Mouse (Mus musculus): ENCODE measurements around the gene Rasa3. TPM values are rescaled to one million over a fixed set of nuclear protein-coding genes. Genes with fewer than 3 reads are reported as not detected.

Gene Rasa3
- polyA plus RNA-seq, 1 experiment from 2014 or later: 37.4 TPM

- H3K9me3 ChIP-seq (replicated peaks): no peaks in the 10 kb centered on the region
- no peak overlapping the region for H3K4me3 ChIP-seq (replicated peaks)
- H3K27me3 ChIP-seq: no peaks in the 10 kb centered on the region
- H3K9ac ChIP-seq: no peak overlapping the region
- 74% methylated on average over 10 of the region's 10 CpGs for WGBS
- H3K4me2 ChIP-seq (replicated peaks): no peak overlapping the region
- no peak for ATAC-seq (ENCODE audit: insufficient number of reproducible peaks, low FRiP score, low TSS enrichment, low read depth)
- H3K27ac ChIP-seq (replicated peaks): no peak overlapping the region
- H3K4me1 ChIP-seq: peaks cover 25% of the 10 kb centered on the region
- 0 out of 2 replicates have a peak, but pooled peaks cover 8% of the 10 kb centered on the region for H3K36me3 ChIP-seq
These were observed 47.9 kb downstream of the Rasa3 start for GRCm38 (mm10) chr8:13629351-13630090.

- Histone ChIP-seq H3K4me1 (peaks cover 39% of the 10 kb centered on the region), H3K36me3 (0 out of 2 replicates have a peak, but pooled peaks cover 8% of the 10 kb centered on the region), H3K9ac (no peak overlapping the region), H3K4me3 (replicated peaks) (no peak overlapping the region), H3K27me3 (no peaks in the 10 kb centered on the region), H3K9me3 (replicated peaks) (no peaks in the 10 kb centered on the region), H3K4me2 (replicated peaks) (no peak overlapping the region), H3K27ac (replicated peaks) (no peak overlapping the region)
- 93% methylated on average over 9 of the region's 9 CpGs for WGBS
- ATAC-seq (ENCODE audit: insufficient number of reproducible peaks, low FRiP score, low TSS enrichment, low read depth): no peak
These were observed 49.3 kb downstream of the Rasa3 start for GRCm38 (mm10) chr8:13628067-13628466.

- Histone ChIP-seq H3K9me3 (replicated peaks) (no peaks in the 10 kb centered on the region), H3K27me3 (no peaks in the 10 kb centered on the region), H3K4me3 (replicated peaks) (no peak overlapping the region), H3K4me2 (replicated peaks) (no peak overlapping the region), H3K36me3 (0 out of 2 replicates have a peak, but pooled peaks cover 8% of the 10 kb centered on the region), H3K4me1 (peaks cover 42% of the 10 kb centered on the region), H3K27ac (replicated peaks) (no peak overlapping the region), H3K9ac (no peak overlapping the region)
- 83% methylated on average over 5 of the region's 5 CpGs for WGBS
- ATAC-seq (ENCODE audit: insufficient number of reproducible peaks, low FRiP score, low TSS enrichment, low read depth): no peak
These were observed 49.8 kb downstream of the Rasa3 start for GRCm38 (mm10) chr8:13627591-13627990.

- Histone ChIP-seq H3K27me3 (no peaks in the 10 kb centered on the region), H3K4me3 (replicated peaks) (no peak overlapping the region), H3K27ac (replicated peaks) (no peak overlapping the region), H3K9me3 (replicated peaks) (no peaks in the 10 kb centered on the region), H3K4me2 (replicated peaks) (no peak overlapping the region), H3K36me3 (0 out of 2 replicates have a peak, but pooled peaks cover 8% of the 10 kb centered on the region), H3K4me1 (peaks cover 48% of the 10 kb centered on the region), H3K9ac (no peak overlapping the region)
- 87% methylated on average over 10 of the region's 10 CpGs for WGBS
- ATAC-seq (ENCODE audit: insufficient number of reproducible peaks, low FRiP score, low TSS enrichment, low read depth): no peak
These were observed 51.3 kb downstream of the Rasa3 start for GRCm38 (mm10) chr8:13626114-13626513.

GRCm38 (mm10) chr8:13625281-13625970, 52.0 kb downstream of the Rasa3 start:
- no peak overlapping the region for H3K9ac ChIP-seq
- H3K4me2 ChIP-seq (replicated peaks): no peak overlapping the region
- H3K27ac ChIP-seq (replicated peaks): peak overlapping the region; percentile 71
- 0 out of 2 replicates have a peak, but pooled peaks cover 8% of the 10 kb centered on the region for H3K36me3 ChIP-seq
- no peaks in the 10 kb centered on the region for H3K9me3 ChIP-seq (replicated peaks)
- ATAC-seq (ENCODE audit: insufficient number of reproducible peaks, low FRiP score, low TSS enrichment, low read depth): no peak
- H3K27me3 ChIP-seq: no peaks in the 10 kb centered on the region
- H3K4me1 ChIP-seq: peaks cover 45% of the 10 kb centered on the region
- H3K4me3 ChIP-seq (replicated peaks): no peak overlapping the region
- WGBS: 63% methylated on average over 5 of the region's 5 CpGs

- 18% methylated on average over 11 of the region's 11 CpGs for WGBS
- Histone ChIP-seq H3K4me3 (replicated peaks) (no peak overlapping the region), H3K27ac (replicated peaks) (peak overlapping the region; percentile 71), H3K27me3 (no peaks in the 10 kb centered on the region), H3K36me3 (0 out of 2 replicates have a peak, but pooled peaks cover 8% of the 10 kb centered on the region), H3K9ac (no peak overlapping the region), H3K9me3 (replicated peaks) (no peaks in the 10 kb centered on the region), H3K4me2 (replicated peaks) (no peak overlapping the region), H3K4me1 (peaks cover 43% of the 10 kb centered on the region)
- no peak for ATAC-seq (ENCODE audit: insufficient number of reproducible peaks, low FRiP score, low TSS enrichment, low read depth)
These were observed 52.5 kb downstream of the Rasa3 start for GRCm38 (mm10) chr8:13624863-13625262.

- 18% methylated on average over 10 of the region's 10 CpGs for WGBS
- Histone ChIP-seq H3K9me3 (replicated peaks) (no peaks in the 10 kb centered on the region), H3K4me3 (replicated peaks) (no peak overlapping the region), H3K27me3 (no peaks in the 10 kb centered on the region), H3K27ac (replicated peaks) (peak overlapping the region; percentile 71), H3K4me1 (peaks cover 42% of the 10 kb centered on the region), H3K4me2 (replicated peaks) (0 out of 2 replicates have a peak overlapping the region, but pooled peaks have one; percentile 11), H3K36me3 (0 out of 2 replicates have a peak, but pooled peaks cover 8% of the 10 kb centered on the region), H3K9ac (no peak overlapping the region)
- peak; percentile 76 for ATAC-seq (ENCODE audit: insufficient number of reproducible peaks, low FRiP score, low TSS enrichment, low read depth)
These were observed 53.4 kb downstream of the Rasa3 start for GRCm38 (mm10) chr8:13623911-13624421.

GRCm38 (mm10) chr8:13623038-13623750, 54.2 kb downstream of the Rasa3 start:
- Histone ChIP-seq H3K9me3 (replicated peaks) (no peaks in the 10 kb centered on the region), H3K4me3 (replicated peaks) (no peak overlapping the region), H3K4me2 (replicated peaks) (no peak overlapping the region), H3K9ac (no peak overlapping the region; the same call in 1 of the 2 replicates), H3K27ac (replicated peaks) (peak overlapping the region; percentile 71), H3K27me3 (no peaks in the 10 kb centered on the region), H3K4me1 (peaks cover 42% of the 10 kb centered on the region), H3K36me3 (0 out of 2 replicates have a peak, but pooled peaks cover 8% of the 10 kb centered on the region)
- WGBS: 34% methylated on average over 9 of the region's 9 CpGs
- no peak for ATAC-seq (ENCODE audit: insufficient number of reproducible peaks, low FRiP score, low TSS enrichment, low read depth)

- Histone ChIP-seq H3K9me3 (replicated peaks) (no peaks in the 10 kb centered on the region), H3K27ac (replicated peaks) (no peak overlapping the region), H3K4me1 (peaks cover 38% of the 10 kb centered on the region), H3K4me3 (replicated peaks) (no peak overlapping the region), H3K27me3 (no peaks in the 10 kb centered on the region), H3K4me2 (replicated peaks) (no peak overlapping the region), H3K9ac (no peak overlapping the region), H3K36me3 (no peaks in the 10 kb centered on the region)
- ATAC-seq (ENCODE audit: insufficient number of reproducible peaks, low FRiP score, low TSS enrichment, low read depth): no peak
- WGBS: 78% methylated on average over 9 of the region's 9 CpGs
These were observed 57.0 kb downstream of the Rasa3 start for GRCm38 (mm10) chr8:13620226-13620920.

- Histone ChIP-seq H3K27me3 (no peaks in the 10 kb centered on the region), H3K4me2 (replicated peaks) (no peak overlapping the region), H3K9ac (no peak overlapping the region), H3K9me3 (replicated peaks) (no peaks in the 10 kb centered on the region), H3K4me1 (peaks cover 16% of the 10 kb centered on the region), H3K4me3 (replicated peaks) (no peak overlapping the region), H3K27ac (replicated peaks) (no peak overlapping the region), H3K36me3 (peaks cover 14% of the 10 kb centered on the region)
- 85% methylated on average over 17 of the region's 17 CpGs for WGBS
- ATAC-seq (ENCODE audit: insufficient number of reproducible peaks, low FRiP score, low TSS enrichment, low read depth): no peak
These were observed 60.4 kb downstream of the Rasa3 start for GRCm38 (mm10) chr8:13616831-13617505.
